Mouse (Mus musculus): ENCODE measurements around the gene Ifi27l2b. TPM values are rescaled to one million over a fixed set of nuclear protein-coding genes. Genes with fewer than 3 reads are reported as not detected.

Gene Ifi27l2b
- polyA plus RNA-seq, 1 experiment from 2014 or later: not detected

- Histone ChIP-seq H3K4me2 (ENCODE audit: low read depth, low read length) (peak within 1 kb of the TSS; percentile 74), H3K4me1 (replicated peaks; ENCODE audit: control insufficient read depth, insufficient read depth, low read length) (peaks cover 29% of the 10 kb centered on the region), H3K9ac (ENCODE audit: low read length) (peak within 1 kb of the TSS; percentile 90), H3K4me3 (ENCODE audit: low read length) (peak within 1 kb of the TSS; percentile 96), H3K36me3 (ENCODE audit: control insufficient read depth, insufficient read depth, low read length) (peaks cover 5% of the 10 kb centered on the region; the same call in 1 of the 2 replicates), H3K27ac (ENCODE audit: low read length) (0 out of 2 replicates have a peak within 1 kb of the TSS, but pooled peaks have one; percentile 16), H3K27me3 (ENCODE audit: control insufficient read depth, insufficient read depth, low read depth, low read length) (no peaks in the 10 kb centered on the region), H3K9me3 (ENCODE audit: control insufficient read depth, low read length) (no peaks in the 10 kb centered on the region)
- WGBS: under 1% methylated on average over 33 of the region's 33 CpGs
- ATAC-seq (ENCODE audit: low read depth): peak; percentile 100
Measured at GRCm38 (mm10) chr12:103425729-103426470, 31.1 kb downstream of the Ifi27l2b start, which contains the start of gene Ddx24. Ddx24 (minus strand) TSS chr12:103425830.

- WGBS: 6% methylated on average over 33 of the region's 33 CpGs
- Histone ChIP-seq H3K36me3 (ENCODE audit: control insufficient read depth, insufficient read depth, low read length) (peaks cover 5% of the 10 kb centered on the region; the same call in 1 of the 2 replicates), H3K4me2 (ENCODE audit: low read depth, low read length) (peak overlapping the region; percentile 74), H3K9me3 (ENCODE audit: control insufficient read depth, low read length) (no peaks in the 10 kb centered on the region), H3K4me3 (ENCODE audit: low read length) (peak overlapping the region; percentile 96), H3K4me1 (replicated peaks; ENCODE audit: control insufficient read depth, insufficient read depth, low read length) (peaks cover 29% of the 10 kb centered on the region), H3K9ac (ENCODE audit: low read length) (peak overlapping the region; percentile 90), H3K27ac (ENCODE audit: low read length) (0 out of 2 replicates have a peak overlapping the region, but pooled peaks have one; percentile 16), H3K27me3 (ENCODE audit: control insufficient read depth, insufficient read depth, low read depth, low read length) (no peaks in the 10 kb centered on the region)
- ATAC-seq (ENCODE audit: low read depth): no peak
Measured at GRCm38 (mm10) chr12:103425016-103425728, 31.9 kb downstream of the Ifi27l2b start.

- no peak overlapping the region for H3K27ac ChIP-seq (ENCODE audit: low read length)
- no peaks in the 10 kb centered on the region for H3K9me3 ChIP-seq (ENCODE audit: control insufficient read depth, low read length)
- no peak overlapping the region for H3K9ac ChIP-seq (ENCODE audit: low read length)
- no peaks in the 10 kb centered on the region for H3K4me1 ChIP-seq (replicated peaks; ENCODE audit: control insufficient read depth, insufficient read depth, low read length)
- ATAC-seq (ENCODE audit: low read depth): no peak
- H3K4me2 ChIP-seq (ENCODE audit: low read depth, low read length): no peak overlapping the region
- WGBS: 80% methylated on average over 10 of the region's 10 CpGs
- H3K36me3 ChIP-seq (ENCODE audit: control insufficient read depth, insufficient read depth, low read length): peaks cover 44% of the 10 kb centered on the region
- no peaks in the 10 kb centered on the region for H3K27me3 ChIP-seq (ENCODE audit: control insufficient read depth, insufficient read depth, low read depth, low read length)
- no peak overlapping the region for H3K4me3 ChIP-seq (ENCODE audit: low read length)
Measured at GRCm38 (mm10) chr12:103408144-103408543, 48.9 kb downstream of the Ifi27l2b start.

DNA sequence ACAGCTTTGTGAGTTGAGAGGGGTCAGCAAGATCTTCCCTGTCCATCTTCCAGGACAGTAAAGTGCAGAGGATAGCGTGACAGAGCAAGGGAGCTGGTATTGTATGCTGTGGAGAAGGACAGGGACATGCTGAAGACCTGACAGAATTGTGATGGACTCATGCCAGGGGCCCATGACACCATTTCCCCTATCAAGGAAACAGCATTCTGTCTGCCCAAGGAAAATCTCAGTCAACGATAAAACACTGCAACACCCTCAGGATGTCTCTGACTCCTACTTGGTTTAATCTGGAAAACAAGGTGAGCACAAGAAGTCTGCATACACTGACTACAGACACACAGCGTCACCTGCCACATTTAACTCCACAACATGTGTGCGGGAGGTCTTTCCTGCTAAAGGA lies 49.3 kb downstream of the Ifi27l2b start, which contains the start of gene 9330161L09Rik:
TSS of gene 9330161L09Rik (minus strand) at position 101 of the 400 bp plus-strand sequence.
- H3K4me2 ChIP-seq (ENCODE audit: low read depth, low read length): no peak within 1 kb of the TSS
- no peak for ATAC-seq (ENCODE audit: low read depth)
- H3K9ac ChIP-seq (ENCODE audit: low read length): no peak within 1 kb of the TSS
- H3K9me3 ChIP-seq (ENCODE audit: control insufficient read depth, low read length): no peaks in the 10 kb centered on the region
- H3K4me3 ChIP-seq (ENCODE audit: low read length): no peak within 1 kb of the TSS
- no peak within 1 kb of the TSS for H3K27ac ChIP-seq (ENCODE audit: low read length)
- no peaks in the 10 kb centered on the region for H3K4me1 ChIP-seq (replicated peaks; ENCODE audit: control insufficient read depth, insufficient read depth, low read length)
- peaks cover 43% of the 10 kb centered on the region for H3K36me3 ChIP-seq (ENCODE audit: control insufficient read depth, insufficient read depth, low read length)
- H3K27me3 ChIP-seq (ENCODE audit: control insufficient read depth, insufficient read depth, low read depth, low read length): no peaks in the 10 kb centered on the region
- WGBS: 93% methylated on average over 4 of the region's 4 CpGs

DNA sequence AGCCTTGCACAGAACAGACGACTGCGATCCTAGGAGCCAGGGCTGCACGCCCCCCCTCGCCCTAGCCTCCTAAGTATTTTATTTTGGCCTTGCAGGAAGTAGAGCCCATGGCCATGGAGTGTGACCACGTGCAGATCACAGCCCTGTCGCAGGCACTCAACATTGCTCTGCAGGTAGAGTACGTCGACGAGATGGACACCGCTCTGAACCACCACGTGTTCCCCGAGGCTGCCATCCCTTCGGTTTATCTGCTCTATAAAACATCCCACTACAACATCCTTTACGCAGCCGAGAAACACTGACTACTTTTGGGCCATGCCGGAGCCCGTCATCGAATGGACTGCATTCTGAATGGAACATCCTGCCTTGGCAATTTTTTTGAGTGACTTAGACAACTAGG lies 52.9 kb downstream of the Ifi27l2b start:
- Histone ChIP-seq H3K27ac (ENCODE audit: low read length) (no peak overlapping the region), H3K9ac (ENCODE audit: low read length) (no peak overlapping the region), H3K36me3 (ENCODE audit: control insufficient read depth, insufficient read depth, low read length) (peaks cover 22% of the 10 kb centered on the region), H3K27me3 (ENCODE audit: control insufficient read depth, insufficient read depth, low read depth, low read length) (no peaks in the 10 kb centered on the region), H3K4me1 (replicated peaks; ENCODE audit: control insufficient read depth, insufficient read depth, low read length) (no peaks in the 10 kb centered on the region), H3K9me3 (ENCODE audit: control insufficient read depth, low read length) (no peaks in the 10 kb centered on the region), H3K4me2 (ENCODE audit: low read depth, low read length) (no peak overlapping the region), H3K4me3 (ENCODE audit: low read length) (no peak overlapping the region)
- no peak for ATAC-seq (ENCODE audit: low read depth)
- WGBS: 83% methylated on average over 18 of the region's 18 CpGs

Other genes with a start within 250 kb of the Ifi27l2b start
- 0.23 and 0.25 TPM in 2 replicates for gene Prima1, start 215.1 kb downstream of the Ifi27l2b start, polyA plus RNA-seq (2015; fragmentation: Nextera tagmentation; extraction: Ambion mirVana)
- 0.43 TPM in 1 of 2 replicates, not detected in the other for gene Fam181a, start 146.2 kb downstream of the Ifi27l2b start, polyA plus RNA-seq (2015; fragmentation: Nextera tagmentation; extraction: Ambion mirVana)
- gene Asb2, start 101.2 kb downstream of the Ifi27l2b start, polyA plus RNA-seq (2015; fragmentation: Nextera tagmentation; extraction: Ambion mirVana): 8.3 and 8.4 TPM in 2 replicates
- gene Otub2, start 68.5 kb downstream of the Ifi27l2b start, polyA plus RNA-seq (2015; fragmentation: Nextera tagmentation; extraction: Ambion mirVana): 7.2 and 8.2 TPM in 2 replicates
- gene 9330161L09Rik, start 49.4 kb downstream of the Ifi27l2b start, polyA plus RNA-seq (2015; fragmentation: Nextera tagmentation; extraction: Ambion mirVana): 0.30 TPM in 1 of 2 replicates, not detected in the other
- gene Ddx24, start 31.4 kb downstream of the Ifi27l2b start, polyA plus RNA-seq (2015; fragmentation: Nextera tagmentation; extraction: Ambion mirVana): 82.1 and 90.0 TPM in 2 replicates
- 55.8 and 60.2 TPM in 2 replicates for gene Ifi27, start 23.0 kb downstream of the Ifi27l2b start, polyA plus RNA-seq (2015; fragmentation: Nextera tagmentation; extraction: Ambion mirVana)
- gene Ifi27l2a, start 13.5 kb downstream of the Ifi27l2b start, polyA plus RNA-seq (2015; fragmentation: Nextera tagmentation; extraction: Ambion mirVana): 6.9 and 11.5 TPM in 2 replicates
- 2.2 and 3.5 TPM in 2 replicates for gene Ppp4r4, start 75.1 kb upstream of the Ifi27l2b start, polyA plus RNA-seq (2015; fragmentation: Nextera tagmentation; extraction: Ambion mirVana)
- gene Serpina10, start 174.2 kb upstream of the Ifi27l2b start, polyA plus RNA-seq (2015; fragmentation: Nextera tagmentation; extraction: Ambion mirVana): 0.49 TPM in 1 of 2 replicates, not detected in the other
- gene Serpina6, start 200.0 kb upstream of the Ifi27l2b start, polyA plus RNA-seq (2015; fragmentation: Nextera tagmentation; extraction: Ambion mirVana): 1.9 and 17.1 TPM in 2 replicates
- gene Serpina16, start 218.9 kb upstream of the Ifi27l2b start, polyA plus RNA-seq (2015; fragmentation: Nextera tagmentation; extraction: Ambion mirVana): not detected in 2 replicates
- gene Serpina1f, start 238.3 kb upstream of the Ifi27l2b start, polyA plus RNA-seq (2015; fragmentation: Nextera tagmentation; extraction: Ambion mirVana): not detected in 2 replicates

Data from lung, embryonic 16.5 days (tissue).